Mouse (Mus musculus) heart, adult 18-20 months (tissue): ENCODE results near the gene S100a14. TPM values are rescaled to one million over a fixed set of nuclear protein-coding genes. Genes with fewer than 3 reads are reported as not detected.

Experiments used
- DNase-seq, 2 experiments: peaks; one replicate each; pipeline ENCODE4 v3.0.0; 2021 to 2022; ENCODE audit warnings: mixed read lengths in 1 of 2
- long read RNA-seq, 2 experiments: library from polyadenylated mRNA; stranded (forward); transcript quantifications; one replicate each; pipeline ENCODE4 v2.0.0; 2021
- total RNA-seq, 2 experiments: library from RNA; stranded (reverse); gene quantifications; 2 replicates each; pipeline ENCODE4 v1.2.3; 2021

S100a14 gene
- under 1 TPM; 0.49 to 0.60 TPM for total RNA-seq
- long read RNA-seq, experiment 1, partial matches to known transcripts = 1 of 1 reads
- long read RNA-seq, experiment 1, other reads (novel, unspliced or antisense) = 0 of 1 reads
- long read RNA-seq, experiment 2 = 0 reads

DNA sequence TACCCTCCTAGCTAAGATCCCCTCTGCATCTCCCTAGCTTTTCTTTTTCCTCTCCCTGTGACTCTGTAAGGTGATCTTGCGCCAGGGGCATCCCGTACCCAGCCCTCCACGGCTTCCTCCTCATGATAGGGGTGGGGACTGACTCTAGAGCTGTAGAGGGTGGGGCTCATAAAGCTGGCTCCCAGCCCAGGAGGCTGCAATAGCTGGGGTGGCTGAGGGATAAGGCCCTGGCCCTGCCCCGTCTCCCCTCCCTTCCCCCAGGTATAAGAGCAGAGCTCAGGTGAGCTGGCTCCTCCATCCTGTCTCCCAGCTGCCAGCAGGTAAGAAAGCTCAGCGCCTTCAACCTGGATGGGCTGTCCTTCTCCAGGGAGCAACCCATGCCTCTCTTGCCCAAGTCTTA lies at the start of gene S100a14:
Gene S100a14 (plus strand): TSS at position 277 of the 400 bp plus-strand sequence.
- peak in 1 of 2 experiments; percentile 55 for DNase-seq

DNA sequence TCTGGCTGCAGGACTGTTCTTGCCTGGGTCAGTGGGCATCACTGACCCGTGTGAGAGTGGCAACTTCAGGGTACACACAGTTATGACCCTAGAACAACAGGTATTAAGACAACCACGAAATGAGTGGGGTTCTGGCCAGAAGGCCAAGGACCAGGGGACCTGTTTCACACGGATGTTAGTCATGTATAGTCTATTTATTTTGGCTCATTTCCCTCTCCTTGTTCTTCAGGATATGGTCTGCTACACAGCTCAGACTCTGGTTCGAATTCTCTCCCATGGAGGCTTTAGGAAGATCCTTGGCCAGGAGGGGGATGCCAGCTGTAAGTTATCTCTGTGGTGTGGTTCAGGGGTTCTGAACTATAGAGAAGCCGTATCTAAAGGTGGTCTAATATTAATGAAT lies 39.7 kb upstream of the S100a14 start:
- no peak for DNase-seq

- DNase-seq = no peak
These were observed 38.1 kb upstream of the S100a14 start for GRCm38 (mm10) chr3:90488576-90488975.

- DNase-seq = peak; percentile 97
These were observed 35.9 kb upstream of the S100a14 start, which contains the start of gene Snapin for GRCm38 (mm10) chr3:90490696-90491256. Gene Snapin (minus strand): TSS chr3:90491033.

DNA sequence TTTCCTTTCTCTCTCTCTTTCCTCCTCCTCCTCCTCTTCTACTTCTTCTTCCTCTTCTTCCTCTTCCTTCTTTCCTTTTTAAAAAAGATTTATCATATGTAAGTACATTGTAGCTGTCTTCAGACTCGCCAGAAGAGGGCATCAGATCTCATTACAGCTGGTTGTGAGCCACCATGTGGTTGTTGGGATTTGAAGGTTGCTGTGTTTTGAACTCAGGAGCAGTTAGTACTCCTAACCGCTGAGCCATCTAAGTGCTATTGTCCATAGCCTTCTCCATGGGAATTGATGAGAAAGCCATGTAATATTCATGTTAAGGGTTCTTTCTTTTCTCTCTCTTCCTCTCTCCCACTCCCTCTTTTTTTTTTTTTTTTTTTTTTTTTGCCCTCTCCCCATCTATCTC lies 35.3 kb upstream of the S100a14 start:
- DNase-seq = peak; percentile 53 to 61

GRCm38 (mm10) chr3:90493831-90494540 lies 32.7 kb upstream of the S100a14 start:
- no peak for DNase-seq

GRCm38 (mm10) chr3:90495850-90496525 lies 30.7 kb upstream of the S100a14 start:
- DNase-seq = no peak

GRCm38 (mm10) chr3:90497597-90497996 lies 29.1 kb upstream of the S100a14 start:
- no peak for DNase-seq

GRCm38 (mm10) chr3:90503444-90503843 lies 23.2 kb upstream of the S100a14 start:
- DNase-seq = no peak

GRCm38 (mm10) chr3:90505216-90505615 lies 21.4 kb upstream of the S100a14 start:
- DNase-seq = no peak

- DNase-seq = no peak
These were observed 20.3 kb upstream of the S100a14 start for GRCm38 (mm10) chr3:90506362-90506761.

DNA sequence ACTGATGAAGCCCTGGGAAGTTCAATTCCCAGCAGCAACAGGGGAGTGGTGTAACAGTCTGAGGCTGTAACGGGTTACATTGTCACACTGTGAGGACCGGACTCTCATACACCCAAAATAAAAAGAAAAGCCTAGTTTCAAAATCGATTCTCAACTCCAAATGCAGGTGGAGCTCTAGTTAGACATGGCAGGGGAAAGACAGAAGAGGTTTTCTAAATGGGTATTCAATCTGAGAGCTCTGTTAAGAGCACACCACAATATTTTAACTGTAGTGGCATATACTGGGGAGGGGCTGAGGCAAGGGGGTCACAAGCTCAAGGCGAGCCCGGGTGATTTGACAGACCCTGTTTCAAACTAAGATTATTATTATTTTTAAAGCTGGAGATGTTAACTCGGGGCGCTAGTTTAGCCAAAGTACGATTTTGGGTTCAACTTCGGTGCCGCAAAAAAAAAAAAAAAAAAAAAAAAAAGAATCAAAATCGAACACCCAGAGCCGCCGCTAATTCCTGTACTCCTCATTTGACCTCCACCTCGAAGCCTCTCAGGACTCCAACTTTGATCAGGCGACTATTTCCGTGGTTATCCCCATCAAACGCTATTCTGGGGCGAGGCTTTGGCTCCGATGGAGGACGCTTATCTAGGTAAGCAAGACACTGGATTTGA lies 18.2 kb upstream of the S100a14 start:
- no peak for DNase-seq

GRCm38 (mm10) chr3:90508950-90509746 lies 17.5 kb upstream of the S100a14 start, which contains the start of gene Chtop:
Gene Chtop (minus strand): TSS chr3:90509498.
- peak; percentile 99 to 100 for DNase-seq

DNA sequence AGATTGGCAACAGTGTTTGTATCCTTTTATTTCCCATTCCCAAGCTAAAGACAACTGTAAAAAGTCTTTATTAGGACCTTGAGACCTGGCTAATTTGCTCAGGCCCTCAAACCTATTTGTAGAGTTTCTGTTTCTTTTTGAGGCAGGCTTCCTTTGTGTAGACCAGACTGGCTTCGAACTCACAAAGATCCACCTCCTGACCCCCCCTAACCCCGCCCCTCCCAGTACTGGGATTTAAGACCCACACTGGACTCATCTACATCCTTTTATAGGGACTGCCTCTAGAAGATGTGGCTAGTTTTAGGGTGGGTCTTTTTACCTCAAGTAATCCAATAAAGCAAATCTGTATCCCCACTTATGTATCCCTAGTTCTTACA lies 16.9 kb upstream of the S100a14 start:
- no peak for DNase-seq

GRCm38 (mm10) chr3:90512276-90512675 lies 14.4 kb upstream of the S100a14 start:
- no peak for DNase-seq

DNA sequence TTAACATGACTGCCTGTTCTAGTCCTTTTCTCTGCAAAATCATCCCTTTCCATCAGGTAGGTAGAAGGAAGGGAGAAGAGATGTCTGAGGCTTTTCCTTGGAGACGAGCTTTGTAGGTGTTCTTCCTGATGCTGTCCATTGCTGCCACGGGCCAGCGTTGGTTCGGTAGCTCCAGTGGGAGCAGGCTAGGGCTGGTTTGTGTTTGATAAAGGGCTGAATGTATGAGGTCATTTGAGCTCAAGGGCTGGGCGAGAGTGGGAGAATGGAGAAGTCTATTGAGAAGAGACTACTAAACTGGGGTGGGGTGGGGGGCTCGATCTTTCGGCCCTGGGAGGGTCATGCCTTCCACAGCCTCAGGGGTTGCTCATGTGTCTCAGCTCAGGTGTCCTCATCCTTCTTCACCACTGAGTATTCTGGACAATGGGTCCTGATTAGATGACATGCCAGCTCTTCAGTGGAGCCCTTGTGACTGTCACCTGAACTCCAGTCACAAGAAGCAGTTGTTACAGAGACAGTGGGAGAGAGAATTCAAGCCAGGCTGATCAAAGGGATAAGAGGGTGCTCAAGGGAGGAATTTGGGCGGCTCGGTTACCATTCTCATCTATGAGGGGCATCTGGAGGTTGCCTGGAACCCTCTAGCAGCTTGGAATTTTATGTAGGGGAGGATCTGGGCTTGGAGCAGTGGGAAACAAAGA lies 13.6 kb upstream of the S100a14 start:
- no peak for DNase-seq

- DNase-seq = peak; percentile 88 to 93
These were observed 12.7 kb upstream of the S100a14 start, which contains the start of the genes S100a1 and S100a13 for GRCm38 (mm10) chr3:90513796-90514590. Gene S100a1 (minus strand): TSS chr3:90514392. Gene S100a13 (plus strand): TSS chr3:90514435.

GRCm38 (mm10) chr3:90514691-90515090 lies 12.0 kb upstream of the S100a14 start:
- DNase-seq = peak; percentile 88 to 91

DNA sequence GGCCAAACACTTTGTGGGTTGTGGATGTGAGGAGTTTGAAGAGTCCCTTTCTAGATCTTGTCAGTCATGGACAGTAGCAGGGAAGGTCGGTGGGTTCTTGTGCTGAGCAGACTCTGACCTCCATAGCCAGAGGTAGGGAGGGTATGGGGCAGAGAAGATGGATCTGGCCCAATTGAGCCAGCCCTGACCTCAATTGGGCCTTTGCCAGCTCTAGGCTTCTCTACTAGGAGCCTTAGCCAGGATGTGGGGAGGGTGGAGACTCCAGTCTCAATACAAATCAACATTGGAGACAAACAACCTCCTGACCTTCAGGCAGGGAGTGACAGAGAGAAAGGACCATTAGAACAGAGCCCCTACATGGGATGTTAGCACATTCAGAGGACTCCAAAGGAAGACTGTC lies 11.4 kb upstream of the S100a14 start:
- peak; percentile 71 to 75 for DNase-seq

- no peak for DNase-seq
These were observed 10.9 kb upstream of the S100a14 start for GRCm38 (mm10) chr3:90515789-90516188.
